Mouse (Mus musculus): ENCODE results near the gene Epb41l3. TPM values are rescaled to one million over a fixed set of nuclear protein-coding genes. Genes with fewer than 3 reads are reported as not detected.

The Epb41l3 gene
- polyA plus RNA-seq, 2 experiments: 102 to 140 TPM

DNA sequence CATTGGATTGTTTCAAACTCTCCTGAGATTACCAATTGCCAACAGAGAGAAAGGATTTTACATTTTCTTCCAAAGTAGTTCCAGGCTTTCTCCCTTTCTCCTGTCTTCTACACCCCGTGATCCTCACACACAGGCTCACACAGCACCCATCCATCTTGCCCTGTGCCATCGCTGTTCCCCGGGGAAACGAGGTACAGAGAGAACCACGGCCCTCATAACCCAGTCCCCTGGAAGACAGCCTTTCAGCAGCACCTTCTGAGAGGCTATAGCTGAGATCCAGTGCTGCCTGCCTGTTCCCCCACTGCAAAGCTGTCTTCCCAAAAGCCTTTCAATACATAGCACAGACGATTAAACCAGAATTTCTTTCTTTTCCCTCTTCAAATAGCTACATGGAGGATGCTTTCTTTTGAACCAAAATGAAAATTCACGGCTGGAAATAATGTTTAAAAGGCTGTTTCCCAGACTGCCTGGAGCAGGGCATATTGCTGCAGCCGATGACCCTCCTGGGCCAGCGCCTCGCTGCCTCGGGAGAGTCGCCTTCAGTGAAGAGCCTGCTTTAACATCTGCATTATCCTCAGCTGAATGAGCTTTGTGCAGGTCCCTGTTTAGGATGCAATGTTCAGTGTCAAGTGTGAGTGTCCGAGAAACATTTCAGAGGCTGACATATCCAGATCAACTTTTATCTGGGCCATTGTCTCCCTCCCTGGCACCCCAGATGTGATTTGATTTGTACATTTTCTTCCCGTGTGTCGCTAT lies 188.5 kb downstream of the Epb41l3 start:
- Histone ChIP-seq H3K36me3 (ENCODE audit: control insufficient read depth, insufficient read depth, low read length) (peaks cover 55% of the 10 kb centered on the region), H3K9ac (ENCODE audit: low read depth, low read length, severe bottlenecking) (no peak overlapping the region), H3K4me3 (replicated peaks; ENCODE audit: low read length) (no peak overlapping the region), H3K4me2 (replicated peaks; ENCODE audit: low read depth, low read length, severe bottlenecking) (no peak overlapping the region), H3K27me3 (ENCODE audit: control insufficient read depth, insufficient read depth, low read length) (no peaks in the 10 kb centered on the region), H3K4me1 (ENCODE audit: control insufficient read depth, insufficient read depth, low read length) (no peaks in the 10 kb centered on the region), H3K27ac (replicated peaks; ENCODE audit: low read depth, low read length) (no peak overlapping the region), H3K9me3 (ENCODE audit: control insufficient read depth, low read length) (no peaks in the 10 kb centered on the region)
- DNase-seq (ENCODE audit: low spot score) (no peak), ATAC-seq (ENCODE audit: low FRiP score, low read depth) (no peak)
- no peak for TF ChIP-seq POLR2A (IDR thresholded peaks at IDR 0.05; ENCODE audit: borderline replicate concordance, extremely low read depth, insufficient read depth, insufficient read length)
- WGBS: 69% methylated on average over 15 of the region's 15 CpGs

DNA sequence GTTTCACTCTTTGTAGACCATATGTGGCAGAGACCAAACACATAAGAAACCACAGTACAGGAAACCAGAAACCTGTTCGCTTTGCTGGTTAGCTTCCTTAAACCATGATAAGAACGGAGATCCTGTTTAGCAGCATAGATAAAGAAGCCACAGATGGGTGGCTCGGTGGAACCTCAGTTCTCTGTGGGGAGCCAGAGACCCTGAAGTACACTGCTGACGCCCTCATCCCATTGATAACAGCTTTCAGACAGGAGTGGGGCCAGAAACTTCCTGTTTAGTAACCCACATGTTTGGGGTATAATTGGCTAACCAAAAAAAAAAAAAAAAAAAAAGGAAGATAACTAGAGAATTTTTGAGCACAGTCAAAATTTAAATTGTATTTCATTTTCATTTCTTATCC lies 189.7 kb downstream of the Epb41l3 start:
- no peaks in the 10 kb centered on the region for H3K27me3 ChIP-seq (ENCODE audit: control insufficient read depth, insufficient read depth, low read length)
- H3K36me3 ChIP-seq (ENCODE audit: control insufficient read depth, insufficient read depth, low read length): peaks cover 49% of the 10 kb centered on the region
- no peaks in the 10 kb centered on the region for H3K4me1 ChIP-seq (ENCODE audit: control insufficient read depth, insufficient read depth, low read length)
- H3K4me3 ChIP-seq (replicated peaks; ENCODE audit: low read length): no peak overlapping the region
- 57% methylated on average over 4 of the region's 4 CpGs for WGBS
- TF ChIP-seq POLR2A (IDR thresholded peaks at IDR 0.05; ENCODE audit: borderline replicate concordance, extremely low read depth, insufficient read depth, insufficient read length): no peak
- H3K27ac ChIP-seq (replicated peaks; ENCODE audit: low read depth, low read length): no peak overlapping the region
- H3K4me2 ChIP-seq (replicated peaks; ENCODE audit: low read depth, low read length, severe bottlenecking): no peak overlapping the region
- DNase-seq (ENCODE audit: low spot score) (no peak), ATAC-seq (ENCODE audit: low FRiP score, low read depth) (no peak)
- H3K9ac ChIP-seq (ENCODE audit: low read depth, low read length, severe bottlenecking): no peak overlapping the region
- no peaks in the 10 kb centered on the region for H3K9me3 ChIP-seq (ENCODE audit: control insufficient read depth, low read length)

DNA sequence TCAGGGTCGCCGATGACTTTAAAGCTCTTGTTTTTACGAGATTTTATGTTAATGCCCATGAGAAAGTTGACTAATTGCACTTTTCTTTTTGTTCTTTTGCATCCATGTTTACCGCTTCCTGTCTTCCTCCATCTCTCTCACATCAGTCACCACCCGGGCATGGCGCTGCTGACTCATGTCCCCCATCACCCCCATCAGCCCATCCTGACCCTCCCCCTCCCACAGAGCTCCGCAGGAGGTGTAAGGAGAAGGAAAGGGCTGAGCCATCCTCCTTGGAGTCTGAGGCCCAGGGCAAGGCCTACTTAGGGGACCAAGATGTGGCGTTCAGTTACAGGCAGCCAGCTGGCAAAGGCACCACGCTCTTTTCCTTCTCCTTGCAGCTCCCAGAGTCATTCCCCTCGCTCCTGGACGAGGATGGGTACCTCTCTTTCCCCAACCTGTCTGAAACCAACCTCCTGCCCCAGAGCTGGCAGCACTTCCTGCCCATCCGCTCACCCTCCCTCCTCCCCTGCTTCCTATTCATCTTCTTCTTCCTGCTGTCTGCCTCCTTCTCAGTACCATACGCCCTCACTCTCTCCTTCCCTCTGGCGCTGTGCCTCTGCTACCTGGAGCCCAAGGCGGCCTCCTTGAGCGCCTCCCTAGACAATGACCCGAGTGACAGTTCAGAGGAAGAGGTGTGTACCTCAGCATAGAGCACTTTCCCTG lies 190.4 kb downstream of the Epb41l3 start:
- no peak for DNase-seq (ENCODE audit: low spot score)
- Histone ChIP-seq H3K9ac (ENCODE audit: low read depth, low read length, severe bottlenecking) (no peak overlapping the region), H3K27me3 (ENCODE audit: control insufficient read depth, insufficient read depth, low read length) (no peaks in the 10 kb centered on the region), H3K27ac (replicated peaks; ENCODE audit: low read depth, low read length) (no peak overlapping the region), H3K4me2 (replicated peaks; ENCODE audit: low read depth, low read length, severe bottlenecking) (no peak overlapping the region), H3K36me3 (ENCODE audit: control insufficient read depth, insufficient read depth, low read length) (peaks cover 50% of the 10 kb centered on the region), H3K4me3 (replicated peaks; ENCODE audit: low read length) (no peak overlapping the region), H3K9me3 (ENCODE audit: control insufficient read depth, low read length) (no peaks in the 10 kb centered on the region), H3K4me1 (ENCODE audit: control insufficient read depth, insufficient read depth, low read length) (no peaks in the 10 kb centered on the region)
- WGBS: 44% methylated on average over 17 of the region's 17 CpGs
- ATAC-seq (ENCODE audit: low FRiP score, low read depth): no peak
- TF ChIP-seq POLR2A (IDR thresholded peaks at IDR 0.05; ENCODE audit: borderline replicate concordance, extremely low read depth, insufficient read depth, insufficient read length): no peak

DNA sequence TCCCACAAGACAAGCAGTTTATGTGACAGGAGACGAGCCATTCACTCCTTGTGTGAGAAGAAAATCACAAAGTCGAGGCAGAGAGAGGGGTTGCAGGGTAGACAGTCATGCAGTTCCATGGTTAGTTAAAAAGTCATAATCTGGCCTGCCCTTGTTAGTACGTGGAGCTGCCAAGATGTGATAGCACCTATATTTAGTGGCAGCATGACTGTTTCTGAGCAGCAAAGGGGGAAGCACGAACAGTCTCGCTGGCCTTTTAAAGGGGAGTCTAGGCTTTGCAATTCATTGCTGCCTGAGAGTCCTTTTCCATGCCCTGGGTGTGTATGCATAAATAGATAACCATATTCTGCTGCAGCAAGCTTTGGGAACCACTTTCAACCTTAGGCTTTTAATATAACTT lies 191.5 kb downstream of the Epb41l3 start:
- Histone ChIP-seq H3K27me3 (ENCODE audit: control insufficient read depth, insufficient read depth, low read length) (no peaks in the 10 kb centered on the region), H3K27ac (replicated peaks; ENCODE audit: low read depth, low read length) (no peak overlapping the region), H3K36me3 (ENCODE audit: control insufficient read depth, insufficient read depth, low read length) (peaks cover 52% of the 10 kb centered on the region), H3K4me1 (ENCODE audit: control insufficient read depth, insufficient read depth, low read length) (no peaks in the 10 kb centered on the region), H3K9me3 (ENCODE audit: control insufficient read depth, low read length) (no peaks in the 10 kb centered on the region), H3K4me2 (replicated peaks; ENCODE audit: low read depth, low read length, severe bottlenecking) (no peak overlapping the region), H3K4me3 (replicated peaks; ENCODE audit: low read length) (no peak overlapping the region), H3K9ac (ENCODE audit: low read depth, low read length, severe bottlenecking) (no peak overlapping the region)
- no peak for TF ChIP-seq POLR2A (IDR thresholded peaks at IDR 0.05; ENCODE audit: borderline replicate concordance, extremely low read depth, insufficient read depth, insufficient read length)
- no peak for ATAC-seq (ENCODE audit: low FRiP score, low read depth)
- no peak for DNase-seq (ENCODE audit: low spot score)
- 78% methylated on average over 5 of the region's 5 CpGs for WGBS

DNA sequence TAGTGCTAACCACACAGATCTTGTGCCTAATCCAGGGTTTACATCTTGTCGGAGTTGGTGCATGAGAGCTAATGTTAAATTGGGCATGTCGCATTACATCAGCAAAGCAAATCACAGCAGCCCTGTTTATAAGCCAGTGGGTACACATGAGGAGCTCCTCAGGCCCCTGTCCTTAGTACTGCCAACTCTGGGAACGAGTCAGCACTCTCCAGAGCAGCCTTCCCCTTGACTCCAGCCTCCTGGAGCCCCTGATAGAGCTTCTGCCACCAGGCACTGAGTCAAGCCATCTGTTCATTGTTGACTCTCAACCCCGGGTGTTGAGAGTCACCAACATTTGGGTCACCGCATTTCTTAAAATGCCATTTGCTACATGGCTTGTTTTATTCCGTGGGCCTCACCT lies 192.0 kb downstream of the Epb41l3 start:
- H3K9me3 ChIP-seq (ENCODE audit: control insufficient read depth, low read length): no peaks in the 10 kb centered on the region
- DNase-seq (ENCODE audit: low spot score): no peak
- no peak for TF ChIP-seq POLR2A (IDR thresholded peaks at IDR 0.05; ENCODE audit: borderline replicate concordance, extremely low read depth, insufficient read depth, insufficient read length)
- H3K9ac ChIP-seq (ENCODE audit: low read depth, low read length, severe bottlenecking): no peak overlapping the region
- no peak overlapping the region for H3K27ac ChIP-seq (replicated peaks; ENCODE audit: low read depth, low read length)
- peaks cover 50% of the 10 kb centered on the region for H3K36me3 ChIP-seq (ENCODE audit: control insufficient read depth, insufficient read depth, low read length)
- H3K4me3 ChIP-seq (replicated peaks; ENCODE audit: low read length): no peak overlapping the region
- no peak overlapping the region for H3K4me2 ChIP-seq (replicated peaks; ENCODE audit: low read depth, low read length, severe bottlenecking)
- no peaks in the 10 kb centered on the region for H3K4me1 ChIP-seq (ENCODE audit: control insufficient read depth, insufficient read depth, low read length)
- ATAC-seq (ENCODE audit: low FRiP score, low read depth): no peak
- no peaks in the 10 kb centered on the region for H3K27me3 ChIP-seq (ENCODE audit: control insufficient read depth, insufficient read depth, low read length)
- 51% methylated on average over 6 of the region's 6 CpGs for WGBS

Data from limb, embryonic 14.5 days (tissue).